Mouse (Mus musculus) neural tube, embryonic 13.5 days (tissue): ENCODE data around the gene Spef1. TPM values are rescaled to one million over a fixed set of nuclear protein-coding genes. Genes with fewer than 3 reads are reported as not detected.

Experiments
- ATAC-seq: fragments of 200-750 bp; cut with Nextera tagmentation; 2 replicates; pipeline ENCODE4 v1.8.0; 2017; ENCODE audit warnings: low read depth, mild to moderate bottlenecking, moderate TSS enrichment, moderate library complexity
- H3K27ac ChIP-seq: fragments of 300-500 bp; sonication (generic); replicated peaks from 2 replicates; pipeline ENCODE4 v1.5.1; 2015; ENCODE audit warnings: moderate library complexity, mild to moderate bottlenecking, inconsistent platforms
- H3K27me3 ChIP-seq: fragments of 300-500 bp; sonication (generic); 2 replicates; pipeline ENCODE4 v1.6.1; 2015; ENCODE audit warnings: mild to moderate bottlenecking, inconsistent platforms
- H3K36me3 ChIP-seq: fragments of 300-500 bp; sonication (generic); 2 replicates; pipeline ENCODE4 v1.6.1; 2015; ENCODE audit warnings: mild to moderate bottlenecking, inconsistent platforms
- H3K4me1 ChIP-seq: fragments of 300-500 bp; sonication (generic); replicated peaks from 2 replicates; pipeline ENCODE4 v1.6.1; 2015; ENCODE audit warnings: inconsistent platforms
- H3K4me2 ChIP-seq: fragments of 300-500 bp; sonication (generic); 2 replicates; pipeline ENCODE4 v1.6.1; 2015; ENCODE audit warnings: inconsistent platforms, mild to moderate bottlenecking, moderate library complexity
- H3K4me3 ChIP-seq: fragments of 300-500 bp; sonication (generic); 2 replicates; pipeline ENCODE4 v1.5.1; 2015; ENCODE audit warnings: mild to moderate bottlenecking, inconsistent platforms
- H3K9ac ChIP-seq: fragments of 300-500 bp; sonication (generic); 2 replicates; pipeline ENCODE4 v1.6.1; 2015; ENCODE audit warnings: moderate library complexity, mild to moderate bottlenecking, inconsistent platforms
- H3K9me3 ChIP-seq: fragments of 300-500 bp; sonication (generic); 2 replicates; pipeline ENCODE4 v1.6.1; 2016; ENCODE audit warnings: inconsistent platforms
- WGBS: fragments of 180-500 bp; shearing (Covaris S2); methylation state at CpG from one replicate; pipeline ENCODE4 v1.1.7; 2015; 5-methylcytosine and 5-hydroxymethylcytosine counted together
- polyA plus RNA-seq: library from polyadenylated mRNA; unstranded; fragments of >200 nt; fragmentation: Nextera tagmentation; extraction: Ambion mirVana; gene quantifications from 2 replicates; pipeline ENCODE4 v1.2.1, GENCODE M21; 2015

Spef1 gene
- polyA plus RNA-seq, 1 experiment from 2014 or later: 7.9 TPM

GRCm38 (mm10) chr2:131125964-131126815 is 60.9 kb downstream of the Spef1 start:
- H3K9me3 ChIP-seq: no peaks in the 10 kb centered on the region
- H3K27me3 ChIP-seq: no peaks in the 10 kb centered on the region
- no peaks in the 10 kb centered on the region for H3K36me3 ChIP-seq
- H3K4me3 ChIP-seq: no peak overlapping the region
- 50% methylated on average over 9 of the region's 9 CpGs for whole genome bisulfite sequencing
- H3K4me2 ChIP-seq: 0 out of 2 replicates have a peak overlapping the region, but pooled peaks have one; percentile 70
- H3K27ac ChIP-seq: no peak overlapping the region
- ATAC-seq: no peak
- peaks cover 17% of the 10 kb centered on the region for H3K4me1 ChIP-seq
- no peak overlapping the region; the same call in 1 of the 2 replicates for H3K9ac ChIP-seq

GRCm38 (mm10) chr2:131125157-131125963 is 61.7 kb downstream of the Spef1 start:
- H3K4me3 ChIP-seq: no peak overlapping the region
- WGBS: 88% methylated on average over 9 of the region's 9 CpGs
- H3K27ac ChIP-seq: no peak overlapping the region
- no peaks in the 10 kb centered on the region for H3K9me3 ChIP-seq
- H3K27me3 ChIP-seq: no peaks in the 10 kb centered on the region
- peaks cover 17% of the 10 kb centered on the region for H3K4me1 ChIP-seq
- ATAC-seq: no peak
- H3K4me2 ChIP-seq: no peak overlapping the region
- H3K9ac ChIP-seq: no peak overlapping the region; the same call in 1 of the 2 replicates
- H3K36me3 ChIP-seq: no peaks in the 10 kb centered on the region

GRCm38 (mm10) chr2:131124166-131124565 is 62.9 kb downstream of the Spef1 start:
- Histone ChIP-seq H3K9ac (no peak overlapping the region), H3K4me3 (no peak overlapping the region), H3K27me3 (no peaks in the 10 kb centered on the region), H3K27ac (no peak overlapping the region), H3K9me3 (no peaks in the 10 kb centered on the region), H3K4me1 (peaks cover 17% of the 10 kb centered on the region), H3K36me3 (no peaks in the 10 kb centered on the region), H3K4me2 (no peak overlapping the region)
- no peak for ATAC-seq
- WGBS: 69% methylated on average over 3 of the region's 3 CpGs

Other genes with a start within 250 kb of the Spef1 start
- gene Gfra4, start 144.2 kb downstream of the Spef1 start, polyA plus RNA-seq: 21.3 and 21.8 TPM in 2 replicates
- gene Adam33, start 123.5 kb downstream of the Spef1 start, polyA plus RNA-seq: 0.59 and 1.3 TPM in 2 replicates
- 0.13 and 0.36 TPM in 2 replicates for gene Siglec1, start 100.5 kb downstream of the Spef1 start, polyA plus RNA-seq
- 5.1 and 6.0 TPM in 2 replicates for gene Hspa12b, start 60.0 kb downstream of the Spef1 start, polyA plus RNA-seq
- gene Gm11037, start 53.8 kb downstream of the Spef1 start, polyA plus RNA-seq: not detected in 2 replicates
- gene 1700037H04Rik, start 27.2 kb downstream of the Spef1 start, polyA plus RNA-seq: 88.3 and 99.0 TPM in 2 replicates
- gene Cenpb, start 7.2 kb downstream of the Spef1 start, polyA plus RNA-seq: 12.6 and 12.7 TPM in 2 replicates
- gene Cdc25b, start 333 bp downstream of the Spef1 start, polyA plus RNA-seq: 32.5 and 40.3 TPM in 2 replicates
- 30.9 and 39.7 TPM in 2 replicates for gene Ap5s1, start 19.8 kb upstream of the Spef1 start, polyA plus RNA-seq
- 5.9 and 7.0 TPM in 2 replicates for gene Mavs, start 46.8 kb upstream of the Spef1 start, polyA plus RNA-seq
- gene Pank2, start 75.2 kb upstream of the Spef1 start, polyA plus RNA-seq: 30.5 and 35.6 TPM in 2 replicates
- gene Rnf24, start 165.6 kb upstream of the Spef1 start, polyA plus RNA-seq: 17.5 and 18.6 TPM in 2 replicates